Mouse (Mus musculus) midbrain, postnatal 0 days (tissue): ENCODE results near the gene B3galt6. TPM values are rescaled to one million over a fixed set of nuclear protein-coding genes. Genes with fewer than 3 reads are reported as not detected.
A peak's percentile ranks its signal among the peaks of the same experiment; 100 is the strongest.

Source experiments
- ATAC-seq: fragments of 200-750 bp; cut with Nextera tagmentation; 2 replicates; pipeline ENCODE4 v1.8.0; 2017; ENCODE audit warnings: moderate number of reproducible peaks, mild to moderate bottlenecking, moderate TSS enrichment, moderate library complexity; ENCODE audit not compliant: low FRiP score
- DNase-seq: peaks from one replicate; pipeline ENCODE4 v3.0.0-alpha.2; 2015; ENCODE audit warnings: low spot score
- H3K27ac ChIP-seq: fragments of 300-500 bp; sonication (generic); 2 replicates; pipeline ENCODE4 v1.5.1; 2014; ENCODE audit warnings: low read depth, mild to moderate bottlenecking, low read length, mixed read lengths
- H3K27me3 ChIP-seq: fragments of 300-500 bp; sonication (generic); 2 replicates; pipeline ENCODE4 v1.6.1; 2014; ENCODE audit warnings: low read length, control low read depth, mixed read lengths; ENCODE audit not compliant: insufficient read depth
- H3K36me3 ChIP-seq: fragments of 300-500 bp; sonication (generic); 2 replicates; pipeline ENCODE4 v1.6.1; 2014; ENCODE audit warnings: low read length, control low read depth, mixed read lengths; ENCODE audit not compliant: insufficient read depth
- H3K4me1 ChIP-seq: fragments of 300-500 bp; sonication (generic); 2 replicates; pipeline ENCODE4 v1.6.1; 2014; ENCODE audit warnings: mild to moderate bottlenecking, control low read depth, antibody characterized with exemption, low read length, mixed read lengths; ENCODE audit not compliant: insufficient read depth
- H3K4me2 ChIP-seq: fragments of 300-500 bp; sonication (generic); 2 replicates; pipeline ENCODE4 v1.6.1; 2014; ENCODE audit warnings: low read depth, mild to moderate bottlenecking, low read length, mixed read lengths; ENCODE audit not compliant: poor library complexity, severe bottlenecking
- H3K4me3 ChIP-seq: fragments of 300-500 bp; sonication (generic); 2 replicates; pipeline ENCODE4 v1.5.1; 2014; ENCODE audit warnings: low read depth, mild to moderate bottlenecking, low read length, moderate library complexity
- H3K9ac ChIP-seq: fragments of 300-500 bp; sonication (generic); replicated peaks from 2 replicates; pipeline ENCODE4 v1.6.1; 2014; ENCODE audit warnings: mild to moderate bottlenecking, low read length, moderate library complexity, mixed read lengths; ENCODE audit not compliant: poor library complexity, severe bottlenecking
- H3K9me3 ChIP-seq: fragments of 300-500 bp; sonication (generic); 2 replicates; pipeline ENCODE4 v1.6.1; 2016; ENCODE audit warnings: low read length, control low read depth
- CTCF ChIP-seq: IDR thresholded peaks from 2 replicates; pipeline ENCODE4 v1.5.1; 2016; ENCODE audit warnings: antibody characterized with exemption, mild to moderate bottlenecking
- WGBS: fragments of 180-500 bp; shearing (Covaris S2); extraction: QIAGEN DNeasy Blood & Tissue Kit; methylation state at CpG from one replicate; pipeline ENCODE4 v1.1.7; 2014; 5-methylcytosine and 5-hydroxymethylcytosine counted together
- polyA plus RNA-seq: library from polyadenylated mRNA; unstranded; fragments of >200 nt; fragmentation: Nextera tagmentation; extraction: Ambion mirVana; gene quantifications from 2 replicates; pipeline ENCODE4 v1.2.1, GENCODE M21; 2015
- total RNA-seq: library from RNA; depleted of rRNA; stranded (reverse); fragments of >200 nt; gene quantifications from 2 replicates; pipeline ENCODE4 v1.2.3, GENCODE M21; 2014

The B3galt6 gene
- total and polyA plus RNA-seq, 2 experiments from 2014 or later, result 31.1 to 57.2 TPM

- Histone ChIP-seq H3K27ac (peak overlapping the region; percentile 83), H3K4me1 (peaks cover 25% of the 10 kb centered on the region), H3K4me2 (peak overlapping the region; percentile 86), H3K4me3 (peak overlapping the region; percentile 49), H3K9me3 (no peaks in the 10 kb centered on the region), H3K9ac (peak overlapping the region; percentile 54), H3K27me3 (peaks cover 17% of the 10 kb centered on the region), H3K36me3 (peaks cover 13% of the 10 kb centered on the region; the same call in 1 of the 2 replicates)
- TF ChIP-seq CTCF, result 0 out of 2 replicates have a peak, but pooled peaks have one; percentile 11
- DNase-seq (peak; percentile 94), ATAC-seq (peak; percentile 91)
- WGBS, result under 1% methylated on average over 24 of the region's 24 CpGs
Observed at GRCm38 (mm10) chr4:156031593-156032391, 39.3 kb upstream of the B3galt6 start.

- Histone ChIP-seq H3K4me2 (peak overlapping the region; percentile 86), H3K36me3 (peaks cover 13% of the 10 kb centered on the region; the same call in 1 of the 2 replicates), H3K4me3 (peak overlapping the region; percentile 49), H3K9ac (peak overlapping the region; percentile 54), H3K4me1 (peaks cover 25% of the 10 kb centered on the region), H3K9me3 (no peaks in the 10 kb centered on the region), H3K27me3 (peaks cover 14% of the 10 kb centered on the region), H3K27ac (peak overlapping the region; percentile 83)
- DNase-seq (peak; percentile 9), ATAC-seq (peak; percentile 25)
- TF ChIP-seq CTCF, result no peak
- under 1% methylated on average over 7 of the region's 7 CpGs for WGBS
Observed at GRCm38 (mm10) chr4:156031255-156031592, 38.8 kb upstream of the B3galt6 start.

GRCm38 (mm10) chr4:156030651-156031118 lies 38.2 kb upstream of the B3galt6 start:
- Histone ChIP-seq H3K4me2 (peak overlapping the region; percentile 86), H3K4me3 (peak overlapping the region; percentile 49), H3K36me3 (peaks cover 17% of the 10 kb centered on the region; the same call in 1 of the 2 replicates), H3K27ac (peak overlapping the region; percentile 83), H3K4me1 (peaks cover 25% of the 10 kb centered on the region), H3K9ac (peak overlapping the region; percentile 54), H3K27me3 (peaks cover 9% of the 10 kb centered on the region), H3K9me3 (no peaks in the 10 kb centered on the region)
- 0 out of 2 replicates have a peak, but pooled peaks have one; percentile 22 for ATAC-seq
- no peak for DNase-seq
- peak; percentile 41 for TF ChIP-seq CTCF
- WGBS, result 35% methylated on average over 9 of the region's 9 CpGs

DNA sequence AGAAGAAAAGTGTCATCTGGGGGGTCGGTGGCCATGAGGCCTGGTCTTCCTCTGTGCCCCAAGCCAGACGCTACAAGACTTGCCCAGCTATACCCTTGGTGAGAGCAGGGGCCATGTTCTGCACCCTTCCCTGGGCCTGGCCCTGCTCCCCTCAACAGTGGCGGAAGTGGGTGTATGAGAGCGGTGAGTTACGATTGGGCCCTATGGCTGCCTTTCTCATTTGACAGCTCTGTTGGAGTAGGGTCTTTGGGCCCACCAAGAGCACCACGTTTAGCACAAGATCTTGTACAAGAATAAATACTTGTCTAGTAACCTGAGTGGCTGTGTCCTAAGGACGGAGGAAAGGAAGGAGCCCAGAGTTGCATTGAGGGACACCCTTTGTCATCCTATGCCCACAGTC lies 36.1 kb upstream of the B3galt6 start:
- 94% methylated on average over 7 of the region's 7 CpGs for WGBS

GRCm38 (mm10) chr4:156026013-156026412 lies 33.6 kb upstream of the B3galt6 start, which contains the start of gene Tnfrsf18:
TSS of gene Tnfrsf18 (plus strand) at chr4:156026164.
- H3K27ac ChIP-seq, result no peak within 1 kb of the TSS
- H3K36me3 ChIP-seq, result peaks cover 21% of the 10 kb centered on the region
- DNase-seq, result no peak
- no peak for ATAC-seq
- 66% methylated on average over 4 of the region's 4 CpGs for WGBS
- no peaks in the 10 kb centered on the region for H3K9me3 ChIP-seq
- H3K4me1 ChIP-seq, result peaks cover 10% of the 10 kb centered on the region
- no peak within 1 kb of the TSS for H3K4me3 ChIP-seq
- H3K27me3 ChIP-seq, result no peaks in the 10 kb centered on the region
- H3K9ac ChIP-seq, result no peak within 1 kb of the TSS
- no peak within 1 kb of the TSS for H3K4me2 ChIP-seq
- TF ChIP-seq CTCF, result no peak

More for the DNA sequence above, 36.1 kb upstream of the B3galt6 start:
- Histone ChIP-seq H3K27ac (no peak overlapping the region), H3K36me3 (peaks cover 19% of the 10 kb centered on the region; the same call in 1 of the 2 replicates), H3K9ac (no peak overlapping the region), H3K9me3 (no peaks in the 10 kb centered on the region), H3K27me3 (no peaks in the 10 kb centered on the region), H3K4me2 (no peak overlapping the region), H3K4me3 (no peak overlapping the region), H3K4me1 (peaks cover 21% of the 10 kb centered on the region)
- ATAC-seq (no peak), DNase-seq (no peak)
- no peak for TF ChIP-seq CTCF

- no peak for TF ChIP-seq CTCF
- no peaks in the 10 kb centered on the region for H3K27me3 ChIP-seq
- DNase-seq, result no peak
- no peak overlapping the region for H3K27ac ChIP-seq
- H3K4me3 ChIP-seq, result no peak overlapping the region
- 91% methylated on average over 7 of the region's 7 CpGs for WGBS
- H3K36me3 ChIP-seq, result peaks cover 21% of the 10 kb centered on the region
- H3K4me1 ChIP-seq, result no peaks in the 10 kb centered on the region
- no peak overlapping the region for H3K9ac ChIP-seq
- H3K9me3 ChIP-seq, result no peaks in the 10 kb centered on the region
- no peak for ATAC-seq
- H3K4me2 ChIP-seq, result no peak overlapping the region
Observed at GRCm38 (mm10) chr4:156024184-156024583, 31.7 kb upstream of the B3galt6 start.
